Mouse (Mus musculus): Measurements from ENCODE around the gene Asic2. TPM values are rescaled to one million over a fixed set of nuclear protein-coding genes. Genes with fewer than 3 reads are reported as not detected.

The Asic2 gene
- polyA plus RNA-seq, 2 experiments, result 0.01 to 0.04 TPM

DNA sequence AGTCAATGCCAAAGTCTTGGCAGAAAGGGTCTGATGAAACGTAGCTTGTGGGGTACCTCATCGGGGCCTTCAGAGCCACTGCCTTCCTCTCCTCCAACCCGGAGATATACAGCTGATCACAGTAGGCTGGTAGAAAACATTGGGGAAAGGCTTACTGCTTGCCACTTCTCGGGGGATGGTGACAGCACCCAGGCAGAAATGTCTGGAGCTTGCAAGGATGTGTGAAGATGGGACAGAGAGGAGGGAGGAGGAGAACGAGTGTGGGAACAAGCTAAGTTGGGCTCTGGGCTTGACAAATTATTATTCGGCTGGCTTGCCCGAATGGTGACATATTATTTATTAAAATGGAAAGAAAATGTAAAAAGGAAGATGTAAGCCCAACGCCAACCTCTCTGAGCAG, 914.4 kb downstream of the Asic2 start:
- TF ChIP-seq CTCF (IDR thresholded peaks at IDR 0.05; ENCODE audit: low read depth) (no peak), EP300 (IDR thresholded peaks at IDR 0.05; ENCODE audit: low read depth) (no peak)
- no peak overlapping the region for H3K9ac ChIP-seq (replicated peaks)
- H3K27me3 ChIP-seq (ENCODE audit: control insufficient read depth, insufficient read depth, low read length), result no peaks in the 10 kb centered on the region
- H3K4me2 ChIP-seq (ENCODE audit: low read depth), result no peak overlapping the region
- no peak for ATAC-seq (ENCODE audit: insufficient read depth)
- H3K27ac ChIP-seq, result no peak overlapping the region
- 68% methylated on average over 8 of the region's 8 CpGs for WGBS (ENCODE audit: insufficient replicate concordance)
- no peak for DNase-seq (ENCODE audit: low read depth in 3 of 3, low spot score in 3 of 3)
- no peaks in the 10 kb centered on the region for H3K4me1 ChIP-seq (replicated peaks; ENCODE audit: control insufficient read depth in 2 of 2, insufficient read depth in 2 of 2, low read length in 1 of 2)
- no peaks in the 10 kb centered on the region for H3K9me3 ChIP-seq (ENCODE audit: control insufficient read depth, low read length)
- H3K36me3 ChIP-seq (replicated peaks; ENCODE audit: control insufficient read depth, insufficient read depth, low read depth), result no peaks in the 10 kb centered on the region
- no peak overlapping the region for H3K4me3 ChIP-seq (ENCODE audit: insufficient read depth in 1 of 2, low read depth in 2 of 2, low read length in 2 of 2)

GRCm38 (mm10) chr11:81041671-81042070, 926.6 kb downstream of the Asic2 start:
- ATAC-seq (ENCODE audit: insufficient read depth), result no peak
- H3K4me3 ChIP-seq (ENCODE audit: insufficient read depth in 1 of 2, low read depth in 2 of 2, low read length in 2 of 2), result no peak overlapping the region
- H3K27ac ChIP-seq, result no peak overlapping the region
- no peak for TF ChIP-seq CTCF (IDR thresholded peaks at IDR 0.05; ENCODE audit: low read depth)
- TF ChIP-seq EP300 (IDR thresholded peaks at IDR 0.05; ENCODE audit: low read depth), result no peak
- no peak overlapping the region for H3K9ac ChIP-seq (replicated peaks)
- H3K4me1 ChIP-seq (replicated peaks; ENCODE audit: control insufficient read depth in 2 of 2, insufficient read depth in 2 of 2, low read length in 1 of 2), result no peaks in the 10 kb centered on the region
- WGBS (ENCODE audit: insufficient replicate concordance), result 51% methylated on average over 3 of the region's 3 CpGs
- no peak for DNase-seq (ENCODE audit: low read depth in 3 of 3, low spot score in 3 of 3)
- no peak overlapping the region for H3K4me2 ChIP-seq (ENCODE audit: low read depth)
- H3K27me3 ChIP-seq (ENCODE audit: control insufficient read depth, insufficient read depth, low read length), result no peaks in the 10 kb centered on the region
- no peaks in the 10 kb centered on the region for H3K9me3 ChIP-seq (ENCODE audit: control insufficient read depth, low read length)
- no peaks in the 10 kb centered on the region for H3K36me3 ChIP-seq (replicated peaks; ENCODE audit: control insufficient read depth, insufficient read depth, low read depth)

DNA sequence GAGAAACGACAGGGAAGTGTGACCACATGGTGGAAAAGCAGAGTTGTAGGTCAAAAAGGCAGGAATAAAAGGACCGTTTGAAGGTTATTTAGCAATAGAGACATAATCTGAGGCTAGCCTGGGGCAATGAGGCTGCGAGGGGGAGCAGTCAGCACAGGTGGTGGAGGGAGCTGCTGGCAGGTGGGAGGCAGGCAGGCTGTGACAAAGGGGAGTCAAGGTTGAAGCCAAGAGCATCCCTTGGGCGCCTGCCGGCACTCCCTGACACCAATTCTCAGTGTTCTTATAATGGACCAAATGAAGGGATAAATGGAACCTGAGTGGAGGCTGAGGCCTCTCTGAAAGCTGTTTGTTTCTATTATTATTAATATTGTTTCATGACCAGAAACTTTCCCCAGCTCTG, 928.3 kb downstream of the Asic2 start:
- Histone ChIP-seq H3K9me3 (ENCODE audit: control insufficient read depth, low read length) (no peaks in the 10 kb centered on the region), H3K4me2 (ENCODE audit: low read depth) (no peak overlapping the region), H3K36me3 (replicated peaks; ENCODE audit: control insufficient read depth, insufficient read depth, low read depth) (no peaks in the 10 kb centered on the region), H3K4me3 (ENCODE audit: insufficient read depth in 1 of 2, low read depth in 2 of 2, low read length in 2 of 2) (no peak overlapping the region), H3K4me1 (replicated peaks; ENCODE audit: control insufficient read depth in 2 of 2, insufficient read depth in 2 of 2, low read length in 1 of 2) (no peaks in the 10 kb centered on the region), H3K9ac (replicated peaks) (no peak overlapping the region), H3K27ac (no peak overlapping the region), H3K27me3 (ENCODE audit: control insufficient read depth, insufficient read depth, low read length) (no peaks in the 10 kb centered on the region)
- no peak for TF ChIP-seq CTCF (IDR thresholded peaks at IDR 0.05; ENCODE audit: low read depth)
- no peak for TF ChIP-seq EP300 (IDR thresholded peaks at IDR 0.05; ENCODE audit: low read depth)
- DNase-seq (ENCODE audit: low read depth in 3 of 3, low spot score in 3 of 3), result no peak
- WGBS (ENCODE audit: insufficient replicate concordance), result 44% methylated on average over 5 of the region's 5 CpGs
- no peak for ATAC-seq (ENCODE audit: insufficient read depth)

- WGBS (ENCODE audit: insufficient replicate concordance), result 44% methylated on average over 3 of the region's 3 CpGs
- H3K9me3 ChIP-seq (ENCODE audit: control insufficient read depth, low read length), result no peaks in the 10 kb centered on the region
- no peak overlapping the region for H3K27ac ChIP-seq
- ATAC-seq (ENCODE audit: insufficient read depth) (no peak), DNase-seq (ENCODE audit: low read depth in 3 of 3, low spot score in 3 of 3) (no peak)
- H3K9ac ChIP-seq (replicated peaks), result no peak overlapping the region
- no peaks in the 10 kb centered on the region for H3K4me1 ChIP-seq (replicated peaks; ENCODE audit: control insufficient read depth in 2 of 2, insufficient read depth in 2 of 2, low read length in 1 of 2)
- no peaks in the 10 kb centered on the region for H3K36me3 ChIP-seq (replicated peaks; ENCODE audit: control insufficient read depth, insufficient read depth, low read depth)
- no peaks in the 10 kb centered on the region for H3K27me3 ChIP-seq (ENCODE audit: control insufficient read depth, insufficient read depth, low read length)
- no peak for TF ChIP-seq EP300 (IDR thresholded peaks at IDR 0.05; ENCODE audit: low read depth)
- TF ChIP-seq CTCF (IDR thresholded peaks at IDR 0.05; ENCODE audit: low read depth), result no peak
- H3K4me2 ChIP-seq (ENCODE audit: low read depth), result no peak overlapping the region
- H3K4me3 ChIP-seq (ENCODE audit: insufficient read depth in 1 of 2, low read depth in 2 of 2, low read length in 2 of 2), result no peak overlapping the region
Observed at GRCm38 (mm10) chr11:81032151-81032550, 936.1 kb downstream of the Asic2 start.

DNA sequence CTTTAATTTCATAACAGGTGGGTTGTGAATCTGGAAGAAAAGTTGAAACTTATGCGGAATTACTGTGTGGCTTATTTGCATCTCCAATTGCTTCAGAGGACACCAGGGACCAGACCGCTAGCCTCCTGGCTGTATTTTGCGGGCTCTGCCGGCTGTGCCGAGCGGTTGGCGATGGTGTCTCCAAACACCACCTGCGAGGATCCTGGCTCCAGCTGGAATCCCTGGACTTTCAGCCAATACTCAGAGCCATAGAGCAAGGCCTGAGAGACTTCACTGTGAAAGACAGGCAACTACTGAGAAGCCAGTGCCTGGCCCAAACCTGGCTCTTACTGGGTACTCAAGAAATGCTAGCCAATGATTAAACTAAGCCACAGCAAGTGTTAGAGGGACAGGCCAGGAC, 953.5 kb downstream of the Asic2 start:
- 79% methylated on average over 8 of the region's 8 CpGs for WGBS (ENCODE audit: insufficient replicate concordance)

More for the DNA sequence above, 953.5 kb downstream of the Asic2 start:
- Histone ChIP-seq H3K9me3 (ENCODE audit: control insufficient read depth, low read length) (no peaks in the 10 kb centered on the region), H3K27me3 (ENCODE audit: control insufficient read depth, insufficient read depth, low read length) (no peaks in the 10 kb centered on the region), H3K4me1 (replicated peaks; ENCODE audit: control insufficient read depth in 2 of 2, insufficient read depth in 2 of 2, low read length in 1 of 2) (no peaks in the 10 kb centered on the region), H3K36me3 (replicated peaks; ENCODE audit: control insufficient read depth, insufficient read depth, low read depth) (no peaks in the 10 kb centered on the region), H3K27ac (no peak overlapping the region), H3K4me3 (ENCODE audit: insufficient read depth in 1 of 2, low read depth in 2 of 2, low read length in 2 of 2) (no peak overlapping the region), H3K4me2 (ENCODE audit: low read depth) (no peak overlapping the region), H3K9ac (replicated peaks) (no peak overlapping the region)
- no peak for DNase-seq (ENCODE audit: low read depth in 3 of 3, low spot score in 3 of 3)
- no peak for ATAC-seq (ENCODE audit: insufficient read depth)
- TF ChIP-seq EP300 (IDR thresholded peaks at IDR 0.05; ENCODE audit: low read depth), result no peak
- TF ChIP-seq CTCF (IDR thresholded peaks at IDR 0.05; ENCODE audit: low read depth), result no peak
